Mouse (Mus musculus) kidney, adult 2 months (tissue): ENCODE results near the gene Usp2.

Experiments
- CTCF ChIP-seq: fragments of 200-500 bp; conservative IDR thresholded peaks from 2 replicates; pipeline ENCODE4 v1.5.1; 2011; ENCODE audit warnings: low read depth, mild to moderate bottlenecking, control low read depth, low read length, moderate library complexity, mixed read lengths; ENCODE audit not compliant: insufficient read depth, insufficient read length
- POLR2A ChIP-seq: fragments of 200-500 bp; IDR thresholded peaks from one replicate; pipeline ENCODE4 v1.6.1; 2011; ENCODE audit warnings: low read depth, low read length, control low read depth

GRCm38 (mm10) chr9:44085741-44086665, 19.2 kb downstream of the Usp2 start:
- no peak for TF ChIP-seq CTCF
- peak; percentile 66 for TF ChIP-seq POLR2A
